Mouse (Mus musculus): ENCODE measurements around the gene Ssxb10.
"Not testable (repeated sequence)": the region's sequence is repeated elsewhere in the genome, so short reads cannot be mapped to it uniquely, and the experiment has no call there.

The Ssxb10 gene

DNA sequence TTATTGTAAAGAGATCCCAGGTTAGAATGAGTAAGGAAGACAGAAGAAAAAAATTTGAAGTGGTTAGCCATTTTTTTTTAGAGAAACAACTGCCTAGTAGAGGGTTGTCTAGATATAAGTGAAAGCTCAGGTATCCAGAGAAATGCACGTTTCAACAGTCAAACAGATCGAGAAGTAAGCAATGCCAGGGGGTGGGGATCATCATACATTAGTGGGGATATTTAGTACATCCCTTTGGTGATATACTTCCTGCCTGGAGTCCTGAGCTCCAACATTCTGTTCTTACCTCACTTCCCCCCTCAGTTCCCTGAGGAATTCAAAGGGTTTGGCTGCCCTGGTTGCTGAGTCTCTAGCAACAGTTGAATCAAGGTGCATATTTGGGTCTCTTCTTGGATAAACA, at the start of gene Ssxb10:
Gene Ssxb10 (plus strand): TSS at position 301 of the 400 bp plus-strand sequence.
- no peak for ATAC-seq (ENCODE audit: low TSS enrichment)

DNA sequence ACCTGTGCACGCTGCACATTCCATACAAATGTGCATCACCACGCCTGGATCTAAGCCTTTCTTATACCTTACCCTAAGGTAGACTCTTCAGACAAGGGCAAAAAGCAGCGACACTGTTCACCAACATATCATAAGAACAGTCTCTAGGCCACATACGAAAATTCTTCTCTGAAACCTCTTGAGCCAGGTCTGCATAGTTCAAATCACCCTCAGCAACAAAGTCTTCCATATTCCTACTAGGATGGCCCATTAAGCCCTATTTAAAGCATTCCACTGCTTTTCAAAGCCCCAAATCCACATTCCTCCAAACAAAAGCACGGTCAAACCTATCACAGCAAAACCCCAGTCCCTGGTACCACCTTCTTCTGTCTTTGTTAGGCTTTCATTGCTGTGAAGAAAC, 38.6 kb upstream of the Ssxb10 start:
- no peak for ATAC-seq (ENCODE audit: low TSS enrichment)

DNA sequence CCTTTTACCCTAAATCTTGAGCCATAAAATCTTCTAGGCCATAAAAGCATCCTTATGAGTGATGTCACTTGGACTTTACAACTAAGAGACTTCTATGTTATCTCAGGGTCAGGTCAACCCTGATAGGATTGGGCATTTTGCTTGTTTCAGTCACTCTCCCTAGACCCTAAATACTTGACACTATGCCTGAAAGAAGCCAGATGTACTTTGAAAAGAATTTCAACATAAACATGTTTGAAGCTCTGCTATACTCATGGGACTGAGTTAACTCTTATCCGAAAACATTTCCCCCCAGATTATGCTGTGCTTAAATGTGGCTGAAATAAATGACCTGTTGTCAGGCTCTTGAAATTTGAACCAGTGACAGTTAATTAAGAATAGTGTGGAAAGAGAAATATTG, 17.9 kb upstream of the Ssxb10 start:
- ATAC-seq (ENCODE audit: low TSS enrichment) = no peak

DNA sequence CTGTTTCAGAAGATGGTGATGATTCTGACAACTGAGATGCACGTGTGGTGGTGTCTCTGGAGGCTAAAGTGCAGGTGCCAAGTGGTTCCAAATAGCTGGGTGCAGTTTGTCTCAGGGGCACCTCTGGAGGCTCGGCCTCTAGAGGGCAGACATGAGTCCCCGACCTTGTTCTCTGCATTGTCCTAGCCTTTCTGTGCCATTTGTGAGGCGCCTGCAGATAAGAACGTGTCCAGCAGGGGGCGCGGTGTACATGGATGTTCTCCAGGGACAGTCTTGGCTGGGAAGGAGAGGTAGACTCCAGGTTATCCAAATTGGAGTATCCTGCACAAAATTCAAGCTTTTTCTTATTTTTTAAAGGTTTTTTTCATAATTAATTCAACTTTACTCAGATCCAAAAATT, 12.3 kb upstream of the Ssxb10 start:
- not testable (repeated sequence) for ATAC-seq (ENCODE audit: low TSS enrichment)

DNA sequence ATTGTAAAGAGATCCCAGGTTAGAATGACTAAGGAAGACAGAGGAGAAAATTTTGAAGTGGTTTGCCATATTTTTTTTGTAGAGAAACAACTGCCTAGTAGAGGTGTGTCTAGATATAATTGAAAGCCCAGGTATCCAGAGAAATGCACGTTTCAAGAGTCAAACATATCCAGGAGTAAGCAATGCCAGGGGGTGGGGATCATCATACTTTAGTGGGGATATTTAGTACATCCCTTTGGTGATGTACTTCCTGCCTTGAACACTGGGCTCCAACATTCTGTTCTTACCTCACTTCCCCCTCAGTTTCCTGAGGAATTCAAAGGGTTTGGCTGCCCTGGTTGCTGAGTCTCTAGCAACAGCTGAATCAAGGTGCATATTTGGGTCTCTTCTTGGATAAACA, 39.5 kb downstream of the Ssxb10 start, which contains the start of gene Ssxb9:
Gene Ssxb9 (plus strand): TSS at position 301 of the 400 bp plus-strand sequence.
- not testable (repeated sequence) for ATAC-seq (ENCODE audit: low TSS enrichment)
